Mouse (Mus musculus) forebrain, embryonic 13.5 days (tissue): Measurements from ENCODE around the gene Xrra1. TPM values are rescaled to one million over a fixed set of nuclear protein-coding genes. Genes with fewer than 3 reads are reported as not detected.

Source experiments
- ATAC-seq: fragments of 200-750 bp; cut with Nextera tagmentation; 2 replicates; pipeline ENCODE4 v1.8.0; 2017
- H3K27ac ChIP-seq: fragments of 300-500 bp; sonication (generic); 2 replicates; pipeline ENCODE4 v1.5.1; 2015; ENCODE audit warnings: inconsistent platforms, mild to moderate bottlenecking, moderate library complexity
- H3K27me3 ChIP-seq: fragments of 300-500 bp; sonication (generic); 2 replicates; pipeline ENCODE4 v1.6.1; 2015; ENCODE audit warnings: mild to moderate bottlenecking, inconsistent platforms
- H3K36me3 ChIP-seq: fragments of 300-500 bp; sonication (generic); 2 replicates; pipeline ENCODE4 v1.6.1; 2015; ENCODE audit warnings: mild to moderate bottlenecking, inconsistent platforms; ENCODE audit not compliant: poor library complexity, severe bottlenecking
- H3K4me1 ChIP-seq: fragments of 300-500 bp; sonication (generic); 2 replicates; pipeline ENCODE4 v1.6.1; 2015; ENCODE audit warnings: inconsistent platforms
- H3K4me2 ChIP-seq: fragments of 300-500 bp; sonication (generic); 2 replicates; pipeline ENCODE4 v1.6.1; 2015; ENCODE audit warnings: inconsistent platforms, mild to moderate bottlenecking, moderate library complexity
- H3K4me3 ChIP-seq: fragments of 300-500 bp; sonication (generic); 2 replicates; pipeline ENCODE4 v1.5.1; 2015; ENCODE audit warnings: mild to moderate bottlenecking, inconsistent platforms
- H3K9ac ChIP-seq: fragments of 300-500 bp; sonication (generic); 2 replicates; pipeline ENCODE4 v1.6.1; 2015; ENCODE audit warnings: mild to moderate bottlenecking, inconsistent platforms
- H3K9me3 ChIP-seq: fragments of 300-500 bp; sonication (generic); replicated peaks from 2 replicates; pipeline ENCODE4 v1.6.1; 2016; ENCODE audit warnings: inconsistent platforms
- WGBS: fragments of 180-500 bp; shearing (Covaris S2); methylation state at CpG from one replicate; pipeline ENCODE4 v1.1.7; 2015; 5-methylcytosine and 5-hydroxymethylcytosine counted together
- polyA plus RNA-seq: library from polyadenylated mRNA; unstranded; fragments of >200 nt; fragmentation: Nextera tagmentation; extraction: Ambion mirVana; gene quantifications from 2 replicates; pipeline ENCODE4 v1.2.1, GENCODE M21; 2015

The Xrra1 gene
- polyA plus RNA-seq, 1 experiment from 2014 or later = 0.46 TPM

- no peaks in the 10 kb centered on the region for H3K4me1 ChIP-seq
- no peak for ATAC-seq
- H3K36me3 ChIP-seq = no peaks in the 10 kb centered on the region
- no peak overlapping the region for H3K9ac ChIP-seq
- no peak overlapping the region for H3K4me3 ChIP-seq
- 76% methylated on average over 5 of the region's 5 CpGs for WGBS
- H3K27me3 ChIP-seq = peaks cover 2% of the 10 kb centered on the region; the same call in 1 of the 2 replicates
- no peak overlapping the region for H3K4me2 ChIP-seq
- H3K9me3 ChIP-seq = no peaks in the 10 kb centered on the region
- no peak overlapping the region for H3K27ac ChIP-seq
Observed at GRCm38 (mm10) chr7:99911038-99911437, 52.1 kb downstream of the Xrra1 start.

GRCm38 (mm10) chr7:99914316-99914715 is 55.4 kb downstream of the Xrra1 start:
- no peaks in the 10 kb centered on the region for H3K36me3 ChIP-seq
- peaks cover 19% of the 10 kb centered on the region for H3K4me1 ChIP-seq
- 88% methylated on average over 10 of the region's 10 CpGs for WGBS
- no peak overlapping the region for H3K4me3 ChIP-seq
- H3K27me3 ChIP-seq = peaks cover 29% of the 10 kb centered on the region
- H3K9ac ChIP-seq = no peak overlapping the region
- H3K4me2 ChIP-seq = no peak overlapping the region
- H3K9me3 ChIP-seq = no peaks in the 10 kb centered on the region
- H3K27ac ChIP-seq = no peak overlapping the region
- no peak for ATAC-seq

- H3K4me1 ChIP-seq = peaks cover 19% of the 10 kb centered on the region
- H3K9me3 ChIP-seq = no peaks in the 10 kb centered on the region
- peaks cover 29% of the 10 kb centered on the region for H3K27me3 ChIP-seq
- no peak for ATAC-seq
- 0 out of 2 replicates have a peak, but pooled peaks cover 6% of the 10 kb centered on the region for H3K36me3 ChIP-seq
- H3K9ac ChIP-seq = no peak overlapping the region
- H3K4me3 ChIP-seq = no peak overlapping the region
- no peak overlapping the region for H3K27ac ChIP-seq
- 67% methylated on average over 2 of the region's 2 CpGs for WGBS
- no peak overlapping the region for H3K4me2 ChIP-seq
Observed at GRCm38 (mm10) chr7:99915511-99915910, 56.6 kb downstream of the Xrra1 start.

- peak overlapping the region; percentile 74 for H3K4me2 ChIP-seq
Observed at GRCm38 (mm10) chr7:99916741-99917319, 57.9 kb downstream of the Xrra1 start.

GRCm38 (mm10) chr7:99917320-99917844 is 58.5 kb downstream of the Xrra1 start:
- no peak overlapping the region for H3K27ac ChIP-seq
- H3K4me2 ChIP-seq = peak overlapping the region; percentile 74
- H3K36me3 ChIP-seq = peaks cover 6% of the 10 kb centered on the region; the same call in 1 of the 2 replicates
- peak overlapping the region; percentile 63 for H3K9ac ChIP-seq
- WGBS = 2% methylated on average over 36 of the region's 36 CpGs
- no peaks in the 10 kb centered on the region for H3K9me3 ChIP-seq
- peak; percentile 61 for ATAC-seq
- H3K4me1 ChIP-seq = peaks cover 19% of the 10 kb centered on the region
- peak overlapping the region; percentile 31 for H3K4me3 ChIP-seq
- peaks cover 29% of the 10 kb centered on the region for H3K27me3 ChIP-seq

More at GRCm38 (mm10) chr7:99916741-99917319, 57.9 kb downstream of the Xrra1 start:
- H3K4me1 ChIP-seq = peaks cover 19% of the 10 kb centered on the region
- ATAC-seq = peak; percentile 52
- WGBS = 8% methylated on average over 22 of the region's 22 CpGs
- peak overlapping the region; percentile 31 for H3K4me3 ChIP-seq
- H3K36me3 ChIP-seq = 0 out of 2 replicates have a peak, but pooled peaks cover 6% of the 10 kb centered on the region
- H3K27me3 ChIP-seq = peaks cover 29% of the 10 kb centered on the region
- H3K27ac ChIP-seq = no peak overlapping the region
- H3K9ac ChIP-seq = peak overlapping the region; percentile 63
- no peaks in the 10 kb centered on the region for H3K9me3 ChIP-seq

- H3K4me3 ChIP-seq = no peak overlapping the region
- H3K27me3 ChIP-seq = peaks cover 29% of the 10 kb centered on the region
- peaks cover 23% of the 10 kb centered on the region for H3K36me3 ChIP-seq
- H3K27ac ChIP-seq = no peak overlapping the region
- H3K4me1 ChIP-seq = peaks cover 19% of the 10 kb centered on the region
- WGBS = 98% methylated on average over 2 of the region's 2 CpGs
- no peak for ATAC-seq
- H3K4me2 ChIP-seq = no peak overlapping the region
- H3K9me3 ChIP-seq = no peaks in the 10 kb centered on the region
- H3K9ac ChIP-seq = no peak overlapping the region
Observed at GRCm38 (mm10) chr7:99919164-99919563, 60.2 kb downstream of the Xrra1 start.

- Histone ChIP-seq H3K27ac (no peak overlapping the region), H3K9ac (no peak overlapping the region), H3K27me3 (peaks cover 29% of the 10 kb centered on the region), H3K9me3 (no peaks in the 10 kb centered on the region), H3K4me3 (no peak overlapping the region), H3K4me1 (peaks cover 19% of the 10 kb centered on the region), H3K36me3 (peaks cover 31% of the 10 kb centered on the region), H3K4me2 (no peak overlapping the region)
- no peak for ATAC-seq
- 94% methylated on average over 6 of the region's 6 CpGs for WGBS
Observed at GRCm38 (mm10) chr7:99919971-99920370, 61.1 kb downstream of the Xrra1 start.

GRCm38 (mm10) chr7:99920416-99920815 is 61.5 kb downstream of the Xrra1 start:
- peaks cover 29% of the 10 kb centered on the region for H3K27me3 ChIP-seq
- H3K4me1 ChIP-seq = peaks cover 19% of the 10 kb centered on the region
- no peak overlapping the region for H3K4me2 ChIP-seq
- no peak overlapping the region for H3K4me3 ChIP-seq
- H3K9ac ChIP-seq = no peak overlapping the region
- no peak for ATAC-seq
- WGBS = 92% methylated on average over 2 of the region's 2 CpGs
- H3K36me3 ChIP-seq = peaks cover 35% of the 10 kb centered on the region
- no peaks in the 10 kb centered on the region for H3K9me3 ChIP-seq
- H3K27ac ChIP-seq = no peak overlapping the region

- Histone ChIP-seq H3K9me3 (no peaks in the 10 kb centered on the region), H3K4me3 (no peak overlapping the region), H3K4me1 (no peaks in the 10 kb centered on the region), H3K4me2 (no peak overlapping the region), H3K36me3 (peaks cover 60% of the 10 kb centered on the region), H3K27ac (no peak overlapping the region), H3K9ac (no peak overlapping the region), H3K27me3 (no peaks in the 10 kb centered on the region)
- ATAC-seq = no peak
- WGBS = 76% methylated on average over 10 of the region's 10 CpGs
Observed at GRCm38 (mm10) chr7:99926916-99927714, 68.2 kb downstream of the Xrra1 start.

GRCm38 (mm10) chr7:99935758-99936157 is 76.8 kb downstream of the Xrra1 start:
- H3K36me3 ChIP-seq = peaks cover 65% of the 10 kb centered on the region
- H3K27ac ChIP-seq = no peak overlapping the region
- 85% methylated on average over 1 of the region's 1 CpGs for WGBS
- H3K9me3 ChIP-seq = no peaks in the 10 kb centered on the region
- no peak overlapping the region for H3K4me2 ChIP-seq
- H3K27me3 ChIP-seq = no peaks in the 10 kb centered on the region
- H3K9ac ChIP-seq = no peak overlapping the region
- H3K4me3 ChIP-seq = no peak overlapping the region
- ATAC-seq = no peak
- H3K4me1 ChIP-seq = no peaks in the 10 kb centered on the region

- no peaks in the 10 kb centered on the region for H3K27me3 ChIP-seq
- no peak overlapping the region for H3K27ac ChIP-seq
- no peak overlapping the region for H3K4me2 ChIP-seq
- H3K4me1 ChIP-seq = no peaks in the 10 kb centered on the region
- H3K9ac ChIP-seq = no peak overlapping the region
- no peak for ATAC-seq
- WGBS = 89% methylated on average over 1 of the region's 1 CpGs
- H3K36me3 ChIP-seq = peaks cover 73% of the 10 kb centered on the region
- no peak overlapping the region for H3K4me3 ChIP-seq
- no peaks in the 10 kb centered on the region for H3K9me3 ChIP-seq
Observed at GRCm38 (mm10) chr7:99940669-99941068, 81.8 kb downstream of the Xrra1 start.

- no peak overlapping the region for H3K4me2 ChIP-seq
- ATAC-seq = no peak
- H3K4me3 ChIP-seq = no peak overlapping the region
- H3K36me3 ChIP-seq = peaks cover 73% of the 10 kb centered on the region
- H3K9ac ChIP-seq = no peak overlapping the region
- H3K4me1 ChIP-seq = no peaks in the 10 kb centered on the region
- no peak overlapping the region for H3K27ac ChIP-seq
- no peaks in the 10 kb centered on the region for H3K27me3 ChIP-seq
- 95% methylated on average over 3 of the region's 3 CpGs for WGBS
- no peaks in the 10 kb centered on the region for H3K9me3 ChIP-seq
Observed at GRCm38 (mm10) chr7:99944520-99944919, 85.6 kb downstream of the Xrra1 start.
